Mouse (Mus musculus) yolk sac, embryonic 10.5 days (tissue): ENCODE measurements around the gene Tmco4.

Experiments
- DNase-seq: peaks from one replicate; pipeline ENCODE4 v3.0.0-alpha.2; 2017; ENCODE audit warnings: low spot score

The Tmco4 gene

DNA sequence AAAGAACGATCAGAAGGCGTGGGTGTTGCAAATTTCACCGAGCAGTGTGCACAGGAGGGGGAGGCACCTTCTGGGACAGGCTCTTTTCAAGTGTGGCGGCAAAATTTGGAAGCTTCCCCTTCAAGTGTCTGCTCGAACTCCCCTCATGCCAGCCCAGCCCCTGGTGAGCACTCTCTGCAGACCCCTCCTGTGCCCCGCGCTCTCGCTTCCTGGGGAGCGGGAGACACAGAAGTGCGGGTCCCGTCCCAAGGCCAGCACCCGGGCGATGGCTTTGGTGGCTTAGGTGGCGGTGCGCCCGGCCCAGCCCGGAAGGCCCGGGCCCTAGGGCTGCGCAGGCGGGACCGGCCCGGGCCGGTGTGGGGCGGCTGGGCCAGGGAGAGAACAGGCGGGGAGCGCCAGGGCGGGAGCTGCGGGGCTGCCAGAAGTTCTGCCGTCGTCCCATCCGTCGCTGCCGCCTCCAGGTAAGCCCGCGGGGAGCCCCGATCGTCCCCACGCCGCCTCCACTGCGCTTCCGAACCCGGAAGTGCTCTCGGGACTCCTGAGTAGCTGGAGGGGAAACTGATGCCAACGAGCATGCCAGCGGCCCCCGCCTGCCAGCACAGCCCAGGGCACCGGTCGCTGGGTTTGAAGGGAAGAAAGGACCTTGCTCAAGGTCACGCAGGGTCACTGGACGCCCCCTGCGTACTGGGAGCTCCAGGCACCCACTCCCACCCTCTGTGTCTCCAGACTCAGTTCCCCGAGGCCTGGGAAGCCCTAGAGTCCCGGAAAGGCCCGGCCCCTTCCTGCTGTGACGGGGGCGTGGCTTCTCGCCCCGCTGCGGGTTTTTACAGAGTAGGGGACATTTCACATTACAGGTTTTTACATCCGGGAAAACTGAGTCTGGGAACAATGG, at the start of gene Tmco4:
Gene Tmco4 (plus strand): TSS at position 62 of the 892 bp plus-strand sequence.
- peak; percentile 80 for DNase-seq

DNA sequence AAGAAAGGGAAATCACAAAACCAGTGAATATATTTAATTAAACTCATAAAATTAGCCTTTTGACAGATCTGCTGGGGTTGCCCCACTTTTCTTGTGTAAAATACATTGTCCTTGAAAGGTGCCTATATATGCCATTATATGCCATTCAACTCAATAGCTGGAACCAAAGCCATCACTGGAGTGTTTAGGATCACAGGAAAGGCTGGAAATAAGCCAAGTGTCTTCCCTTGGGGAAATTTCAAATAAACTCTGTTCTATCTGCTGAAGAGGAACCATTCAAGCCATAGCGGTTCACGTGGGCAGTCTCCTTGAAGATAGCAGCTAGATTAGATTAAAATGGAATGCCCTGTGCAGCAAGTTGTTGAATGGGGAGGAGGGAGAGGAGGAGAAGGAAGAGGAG, 47.1 kb upstream of the Tmco4 start:
- DNase-seq: no peak

DNA sequence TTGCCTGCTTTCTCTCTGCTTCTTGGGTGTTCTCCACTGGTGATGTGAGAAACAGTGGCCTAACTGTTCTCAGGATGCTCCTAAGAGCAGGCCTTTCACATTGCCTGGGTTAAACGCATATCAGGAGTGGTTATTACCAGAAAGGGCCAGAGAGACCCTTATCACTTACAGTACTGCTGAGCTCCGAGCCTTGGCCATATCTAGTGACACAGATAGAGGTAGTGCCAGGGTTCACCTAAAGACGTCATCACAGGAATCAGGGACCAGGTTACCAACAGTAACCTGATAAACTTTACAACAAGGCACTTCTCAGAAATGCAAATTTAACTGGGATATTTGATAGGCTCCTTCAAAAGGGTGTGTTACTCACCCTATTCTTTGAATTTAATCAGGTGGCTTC, 38.8 kb upstream of the Tmco4 start:
- DNase-seq: no peak

DNA sequence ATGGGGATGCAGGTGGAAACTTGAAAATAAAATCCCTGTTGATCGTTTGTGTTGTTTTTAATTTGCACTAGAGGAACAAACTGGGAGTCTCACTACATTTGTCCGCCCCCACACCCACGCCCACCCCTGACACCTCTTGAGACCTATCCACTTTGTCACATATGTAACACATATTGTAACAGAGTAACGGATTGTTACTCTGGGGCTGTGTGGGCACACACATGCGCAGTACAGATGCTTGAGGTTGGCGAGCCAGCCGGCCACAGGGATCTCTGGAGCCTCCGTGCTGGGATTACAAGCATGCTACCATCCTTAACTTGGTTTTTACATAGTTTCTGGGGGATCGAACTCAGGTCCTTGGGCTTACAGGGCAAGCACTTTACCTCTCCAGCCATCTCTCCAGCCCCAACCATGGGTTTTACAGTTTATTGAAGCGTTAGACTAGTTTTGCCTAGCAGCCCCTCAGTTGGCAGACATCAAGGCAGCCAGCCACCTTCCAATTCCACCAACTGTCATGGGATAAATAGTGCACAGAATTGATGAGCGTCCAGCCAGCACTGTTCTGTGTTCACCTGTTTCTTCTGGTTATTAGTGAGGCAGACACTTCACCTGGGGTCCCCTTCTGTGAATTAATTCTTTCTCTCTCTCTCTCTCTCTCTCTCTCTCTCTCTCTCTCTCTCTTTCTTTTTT, 38.1 kb upstream of the Tmco4 start:
- no peak for DNase-seq

DNA sequence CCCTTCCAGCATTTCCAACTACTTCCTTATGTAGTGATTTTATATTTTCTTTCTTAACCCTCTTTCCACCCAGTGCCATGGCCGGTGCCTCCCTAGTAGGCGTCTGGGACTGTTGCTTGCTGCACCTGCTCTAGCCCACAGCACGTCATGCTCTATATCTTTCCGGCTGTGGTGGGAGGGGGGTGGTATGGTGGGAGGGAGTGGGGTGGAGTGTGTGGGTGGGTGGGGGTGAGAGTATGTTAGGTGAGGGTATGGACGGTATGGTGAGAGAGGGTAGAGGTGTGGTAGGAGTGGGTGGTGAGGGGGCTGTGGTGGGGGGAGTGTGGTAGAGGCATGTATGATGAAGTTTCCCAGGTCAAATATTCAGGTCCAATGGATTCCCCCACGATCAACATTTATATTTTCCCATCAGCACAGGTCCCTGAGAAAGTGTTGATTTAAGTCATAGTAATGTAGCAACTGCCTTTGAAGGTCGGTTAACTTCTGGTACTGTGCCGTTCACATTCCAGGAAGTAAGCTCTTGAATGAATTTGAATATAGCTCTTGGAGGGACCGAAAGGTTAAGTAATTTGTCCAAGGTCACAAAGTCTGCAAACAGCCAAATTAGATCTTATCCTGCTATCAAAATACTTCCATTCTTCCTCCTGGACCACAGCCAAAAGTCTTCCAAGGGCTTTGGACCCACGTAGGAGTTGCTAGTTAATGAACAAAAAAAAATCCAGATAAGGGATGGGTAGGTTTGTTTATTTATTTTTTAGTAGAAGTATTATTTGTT, 34.0 kb upstream of the Tmco4 start:
- no peak for DNase-seq

DNA sequence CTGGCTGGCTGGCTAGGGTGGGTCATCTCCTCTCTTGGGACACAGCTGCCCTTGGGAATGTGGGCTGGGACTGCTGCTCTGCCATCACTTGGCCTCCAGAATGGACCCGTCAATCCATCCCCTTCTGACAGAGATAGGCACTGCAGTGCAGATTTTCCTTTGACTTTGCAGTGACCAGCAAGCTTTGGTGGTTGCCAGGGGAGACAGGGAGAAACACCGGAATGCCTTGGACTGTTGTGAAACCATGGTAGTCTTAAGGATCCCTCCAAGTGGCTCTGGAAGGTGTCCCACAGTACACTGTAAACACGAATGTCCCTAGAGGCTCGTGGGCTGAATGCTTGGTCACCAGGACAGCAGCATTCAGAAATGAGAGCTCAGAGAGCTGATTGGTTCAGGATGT, 33.2 kb upstream of the Tmco4 start:
- peak; percentile 53 for DNase-seq

DNA sequence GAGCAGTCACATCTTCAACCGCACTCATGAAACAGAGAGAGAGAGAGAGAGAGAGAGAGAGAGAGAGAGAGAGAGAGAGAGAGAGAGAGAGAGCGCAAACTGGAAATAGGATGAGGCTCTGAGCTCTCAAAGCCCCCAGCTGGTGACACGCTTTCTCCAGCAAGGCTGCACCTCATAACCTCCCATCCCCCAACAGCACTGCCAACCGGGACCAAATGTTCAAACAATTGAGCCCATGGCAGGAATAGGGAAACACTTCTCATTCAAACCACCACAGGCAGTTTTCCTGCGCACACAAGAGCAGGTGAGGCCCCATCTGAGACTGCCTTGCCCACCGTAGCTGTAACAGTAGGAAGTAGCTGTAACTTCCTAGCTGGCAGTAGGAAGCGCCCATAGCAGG, 31.3 kb upstream of the Tmco4 start:
- DNase-seq: no peak

DNA sequence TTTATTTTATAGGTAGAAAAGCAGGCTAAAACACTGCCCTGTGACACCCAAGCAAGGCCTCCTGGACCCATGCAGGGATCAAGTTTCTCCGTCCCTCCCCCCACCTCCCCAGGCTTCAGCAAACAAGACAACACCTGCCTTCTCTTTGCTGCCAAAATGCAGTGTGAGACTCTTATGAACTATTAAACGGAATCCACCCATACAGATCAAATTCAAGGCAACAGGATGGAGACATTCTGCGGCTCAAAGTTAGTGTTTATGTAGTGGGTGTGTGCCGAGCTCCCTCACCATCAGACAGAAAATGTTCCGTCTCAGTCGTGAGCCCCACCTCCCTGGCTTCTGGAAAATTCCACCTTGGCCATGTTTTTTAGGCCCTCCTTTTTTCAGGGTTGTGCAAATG, 30.7 kb upstream of the Tmco4 start:
- DNase-seq: no peak

DNA sequence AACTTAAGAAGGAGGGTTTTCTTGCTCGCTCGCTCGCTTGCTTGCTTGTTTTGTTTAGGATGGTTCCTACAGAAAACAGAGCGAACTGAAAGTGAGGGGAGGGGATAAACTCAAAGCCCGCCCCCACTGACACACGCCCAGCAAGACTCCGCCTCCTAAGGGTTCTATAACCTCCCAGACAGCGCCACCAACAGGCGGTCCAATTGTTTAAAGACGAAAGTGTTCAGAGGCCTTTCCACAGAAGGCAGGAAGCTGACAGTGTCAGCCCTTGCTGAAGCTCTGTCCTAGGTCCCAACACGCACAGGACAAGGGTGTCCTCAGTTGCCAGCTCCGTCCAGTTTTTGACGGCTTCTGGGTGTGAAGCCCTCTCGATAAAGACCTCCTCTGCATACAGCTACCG, 29.0 kb upstream of the Tmco4 start:
- peak; percentile 54 for DNase-seq

DNA sequence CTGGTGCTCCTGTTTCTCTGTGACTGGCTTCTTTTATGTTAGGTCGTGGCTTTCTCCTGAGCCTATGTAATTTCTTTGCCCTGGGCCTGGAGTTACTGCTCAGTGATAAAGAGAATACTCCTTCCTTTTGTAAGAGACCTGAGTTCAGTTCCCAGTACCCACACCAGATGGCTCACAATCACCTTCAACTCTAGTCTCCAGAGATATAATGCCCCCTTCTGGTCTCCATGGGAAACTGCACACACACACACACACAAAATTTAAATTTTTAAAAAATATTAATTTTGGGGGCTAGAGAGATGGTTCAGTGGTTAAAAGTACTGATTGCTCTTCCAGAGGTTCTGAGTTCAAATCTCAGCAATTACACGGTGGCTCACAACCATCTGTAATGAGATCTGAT, 24.4 kb upstream of the Tmco4 start:
- DNase-seq: no peak

DNA sequence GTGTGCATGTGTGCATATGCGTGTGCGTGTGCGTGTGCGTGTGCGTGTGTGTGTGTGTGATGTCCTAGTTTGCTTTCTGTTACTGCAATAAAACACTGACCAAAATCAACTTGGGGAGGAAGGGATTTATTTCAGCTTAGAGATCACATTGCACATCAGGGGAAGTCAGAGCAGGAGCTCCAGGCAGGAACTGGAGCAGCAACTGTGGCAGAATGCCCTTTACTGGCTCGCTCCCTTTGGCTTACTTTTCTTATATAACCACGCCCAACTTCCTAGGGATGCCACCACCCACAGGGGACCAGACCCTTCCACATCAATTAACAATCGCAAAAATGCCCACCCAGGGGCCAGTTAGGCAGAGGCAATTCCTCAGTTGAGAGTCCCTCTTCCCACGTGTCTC, 14.1 kb upstream of the Tmco4 start:
- DNase-seq: no peak

DNA sequence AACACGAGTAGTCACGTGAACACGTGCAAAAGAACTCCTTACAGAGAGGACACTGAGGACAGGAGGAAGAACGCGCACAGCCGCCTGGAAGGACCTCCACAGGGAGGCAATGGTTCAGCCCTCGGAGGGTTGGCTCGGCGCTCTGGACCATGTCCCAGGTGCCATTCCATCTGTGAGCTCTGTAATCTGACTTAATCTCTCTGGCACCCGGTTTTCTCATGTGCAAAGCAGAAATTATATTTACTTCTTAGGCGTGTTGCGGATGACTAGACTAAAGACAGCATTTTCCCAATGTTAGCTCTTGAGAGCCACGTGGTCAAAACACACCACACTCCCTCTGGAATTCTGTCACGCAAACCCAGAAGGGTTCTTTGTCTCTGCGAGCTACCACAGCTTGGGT, 13.6 kb upstream of the Tmco4 start:
- DNase-seq: no peak

DNA sequence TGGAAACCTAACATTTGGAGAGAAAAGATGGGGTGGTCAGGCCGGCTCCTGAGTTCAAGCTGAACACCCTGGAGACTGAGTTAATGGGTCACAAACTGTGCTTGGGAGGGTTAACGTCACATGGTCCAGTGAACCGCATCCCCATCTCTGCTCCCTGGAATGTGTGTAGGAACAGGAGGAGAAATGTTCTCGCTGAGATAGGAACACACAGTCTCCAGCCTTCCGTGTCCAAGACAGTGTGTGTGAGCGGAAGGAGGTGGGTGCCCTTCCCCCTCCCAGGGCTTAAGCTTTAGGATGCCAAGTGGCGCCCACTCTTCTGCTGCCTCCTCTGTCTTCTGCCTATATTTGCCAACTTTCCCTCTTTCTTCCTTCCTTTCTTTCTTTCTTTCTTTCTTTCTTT, 12.8 kb upstream of the Tmco4 start:
- DNase-seq: no peak

DNA sequence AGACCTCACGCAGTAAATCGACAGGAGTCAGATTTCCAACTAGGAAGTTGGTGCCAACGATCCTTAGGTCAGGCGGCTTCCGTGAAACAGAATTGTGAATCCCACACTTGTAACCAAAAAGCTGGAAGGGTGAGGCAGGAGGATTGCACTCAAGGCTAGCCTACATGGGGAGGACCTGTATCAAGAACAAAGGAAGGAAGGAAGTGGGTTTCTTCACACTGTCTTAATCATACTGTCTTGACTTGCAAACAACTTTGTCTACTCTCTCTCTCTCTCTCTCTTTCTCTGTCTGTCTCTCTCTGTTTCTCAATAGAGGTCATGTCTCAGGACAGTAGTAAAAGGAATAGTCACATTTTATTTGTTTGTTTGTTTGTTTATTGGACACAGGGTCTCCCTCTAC, 10.0 kb upstream of the Tmco4 start:
- no peak for DNase-seq

DNA sequence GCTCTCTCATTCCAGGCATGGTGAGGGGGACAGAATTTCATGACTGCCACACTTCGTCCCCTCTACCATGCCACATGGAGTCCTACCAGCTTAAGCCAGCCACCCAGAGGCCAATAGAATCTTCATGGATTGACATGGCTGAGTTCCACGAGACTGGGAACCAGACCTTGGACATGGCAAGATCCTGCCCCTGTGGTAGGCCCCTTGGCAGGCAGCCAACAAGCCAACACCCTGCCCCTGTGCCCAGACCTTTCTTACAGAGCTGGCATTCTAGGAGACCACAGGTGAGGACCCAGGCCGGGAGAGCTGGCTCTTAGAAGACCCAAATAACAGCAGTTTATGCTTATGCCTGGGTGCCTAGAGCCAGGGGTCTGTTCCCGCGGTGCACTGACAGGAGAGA, 6.8 kb upstream of the Tmco4 start:
- DNase-seq: no peak

DNA sequence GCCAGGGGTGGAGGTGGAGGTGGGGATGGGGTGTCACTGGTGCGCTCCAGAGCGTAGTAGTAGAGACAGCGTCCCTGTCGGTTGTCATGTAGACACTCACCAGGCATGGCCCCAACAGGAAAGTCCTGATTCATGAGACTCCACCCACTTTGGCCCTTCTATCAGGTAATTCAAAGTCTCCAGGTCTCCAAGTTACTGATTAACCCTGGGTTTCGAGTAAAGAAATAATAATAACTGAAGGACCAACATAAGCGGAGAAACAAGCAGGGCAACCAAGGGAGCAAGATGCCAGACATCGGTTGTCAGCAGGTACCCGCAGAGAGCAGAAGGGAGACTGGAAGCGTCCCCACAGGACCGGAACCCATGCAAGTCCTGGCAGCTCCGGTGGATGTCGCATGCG, 5.8 kb upstream of the Tmco4 start, which contains the start of gene Rnf186:
Gene Rnf186 (plus strand): TSS at position 247 of the 400 bp plus-strand sequence.
- DNase-seq: peak; percentile 49

DNA sequence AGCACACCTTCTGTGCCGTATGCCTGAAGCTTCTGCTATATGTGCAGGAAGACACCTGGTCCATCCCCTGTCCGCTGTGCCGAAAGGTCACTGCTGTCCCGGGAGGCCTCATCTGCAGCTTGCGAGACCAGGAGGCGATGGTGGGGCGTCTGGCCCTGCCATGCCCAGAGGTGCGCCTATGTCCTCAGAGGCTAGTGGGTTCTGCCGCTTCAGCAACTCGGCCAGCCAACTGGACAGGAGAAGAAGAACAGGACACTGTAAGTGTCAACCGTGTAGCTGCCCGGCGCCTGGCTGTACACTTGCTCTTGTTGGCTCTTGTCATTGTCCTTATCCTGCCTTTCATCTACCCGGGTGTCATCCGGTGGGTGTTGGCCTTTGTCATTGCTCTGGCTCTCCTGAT, 5.2 kb upstream of the Tmco4 start:
- DNase-seq: no peak

DNA sequence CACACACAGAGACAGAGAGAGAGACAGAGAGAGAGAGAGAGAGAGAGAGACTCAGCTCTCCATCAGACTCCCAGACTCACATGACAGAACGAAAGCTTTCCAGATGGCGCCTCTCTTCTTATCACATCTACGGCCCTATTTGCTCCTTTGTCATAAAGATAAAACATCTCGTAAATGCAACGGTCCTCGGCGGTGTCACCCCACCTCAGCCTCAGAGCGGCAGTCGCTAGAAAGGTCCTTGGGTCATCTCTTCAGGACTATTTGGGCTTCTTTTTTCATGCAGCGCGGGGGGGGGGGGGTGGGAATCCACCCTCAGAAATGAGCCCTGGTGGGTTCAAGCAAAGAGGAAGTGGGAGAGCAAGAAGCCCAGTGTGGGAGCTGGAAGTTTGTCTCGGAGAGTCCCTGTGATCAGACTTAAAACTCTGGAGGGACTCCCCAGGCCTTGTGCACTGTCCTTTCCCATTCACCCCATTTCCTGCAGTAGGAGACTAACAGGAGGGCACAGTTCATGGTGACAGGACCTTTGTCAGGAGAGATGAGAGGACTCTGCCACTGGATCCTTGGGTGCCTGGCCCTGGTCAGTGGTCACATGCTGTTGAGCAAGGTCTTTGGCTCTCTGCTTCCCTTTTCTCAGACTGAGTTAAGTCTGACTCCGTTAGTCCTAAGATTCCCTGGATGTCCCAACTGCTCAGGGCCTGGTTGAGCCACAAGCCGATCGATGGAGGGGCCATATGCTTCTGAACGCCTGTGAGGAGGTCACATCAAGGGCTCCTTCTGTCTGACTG, 3.7 kb upstream of the Tmco4 start:
- no peak for DNase-seq

DNA sequence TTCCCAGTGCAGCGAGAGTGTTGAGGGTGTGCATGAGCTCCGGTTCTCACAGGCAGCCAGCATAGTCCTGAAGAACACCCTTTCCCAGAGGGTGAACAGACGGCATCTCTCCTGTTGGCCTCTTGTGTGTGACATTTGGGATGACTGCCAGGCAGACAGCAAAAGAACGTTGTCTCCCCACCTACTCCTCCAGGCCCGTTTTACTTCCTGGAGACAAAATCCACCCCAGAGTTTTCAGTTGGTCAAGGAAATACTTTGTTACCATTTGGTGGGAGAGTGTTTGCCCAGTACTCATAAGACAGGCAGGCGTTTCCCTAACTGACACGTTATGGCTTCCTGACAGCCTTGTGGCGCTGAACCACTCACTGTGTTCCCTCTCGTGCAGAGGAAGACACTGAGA, 3.0 kb upstream of the Tmco4 start:
- DNase-seq: no peak

DNA sequence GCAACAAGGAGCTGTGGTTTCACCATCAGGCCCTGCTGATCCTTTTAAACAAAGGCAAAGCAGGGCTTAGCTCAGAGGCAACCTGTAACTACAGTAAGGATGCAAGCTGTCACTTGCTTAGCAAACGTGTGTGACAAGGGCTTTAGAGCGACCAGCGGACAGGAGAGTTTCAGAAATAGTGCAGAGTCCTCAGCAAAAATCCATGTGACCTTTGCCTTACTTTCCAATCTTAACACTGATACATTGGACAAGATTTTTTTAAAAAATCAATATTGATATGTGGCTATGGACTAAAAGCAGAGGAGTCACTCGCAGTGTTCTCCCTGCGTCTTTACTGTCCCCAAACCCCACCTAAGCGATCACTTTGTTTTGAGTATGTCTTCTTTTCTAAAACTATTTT, 1.3 kb upstream of the Tmco4 start:
- no peak for DNase-seq

DNA sequence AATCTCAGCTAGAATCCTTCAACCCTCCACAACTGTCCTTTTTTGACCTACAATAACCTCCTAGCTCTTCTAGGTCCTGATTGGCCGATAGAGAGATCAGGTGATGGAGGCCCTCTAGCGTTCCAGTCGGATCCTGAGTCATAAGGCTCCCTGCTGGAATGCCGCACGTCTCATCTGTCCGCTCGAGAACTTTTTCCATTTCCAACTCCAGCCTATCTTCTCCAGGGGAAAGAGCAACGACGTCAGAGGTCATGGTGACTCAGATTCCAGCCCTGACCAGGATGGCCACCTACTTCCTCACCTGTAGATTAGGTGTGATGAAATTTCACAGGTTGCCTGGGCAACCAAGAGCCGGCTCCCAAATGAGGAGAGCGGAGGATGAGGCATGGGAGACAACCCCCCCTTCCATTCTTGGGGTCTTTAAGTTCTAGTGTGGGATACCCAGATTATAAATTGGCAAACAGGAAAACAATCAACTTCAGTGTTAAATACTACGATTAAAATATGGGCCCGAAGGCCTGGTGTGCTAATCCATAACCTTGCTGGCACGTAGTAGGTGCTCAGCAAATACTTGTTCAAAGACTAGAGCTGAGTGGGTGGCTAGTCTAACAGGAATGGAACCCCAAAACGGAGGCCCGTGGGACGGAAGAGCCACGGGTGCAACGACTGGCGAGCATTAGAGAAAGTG, 405 bp upstream of the Tmco4 start:
- DNase-seq: peak; percentile 85
